Mouse (Mus musculus): Measurements from ENCODE around the gene Eif4a2. TPM values are rescaled to one million over a fixed set of nuclear protein-coding genes. Genes with fewer than 3 reads are reported as not detected.

Gene Eif4a2
- total and polyA plus RNA-seq, 2 experiments from 2014 or later: 260 to 490 TPM

- Histone ChIP-seq H3K27ac (no peak overlapping the region), H3K4me1 (ENCODE audit: insufficient read depth, low read length) (peaks cover 6% of the 10 kb centered on the region; the same call in 1 of the 2 replicates), H3K36me3 (ENCODE audit: insufficient read depth, low read length) (peaks cover 41% of the 10 kb centered on the region), H3K4me3 (ENCODE audit: low read length) (no peak overlapping the region), H3K9me3 (ENCODE audit: low read length) (no peaks in the 10 kb centered on the region), H3K27me3 (ENCODE audit: insufficient read depth, low read length) (no peaks in the 10 kb centered on the region), H3K9ac (replicated peaks; ENCODE audit: low read length) (no peak overlapping the region), H3K4me2 (ENCODE audit: low read depth, low read length) (no peak overlapping the region)
- no peak for TF ChIP-seq CTCF (IDR thresholded peaks at IDR 0.05; ENCODE audit: low read depth)
- ATAC-seq (no peak), DNase-seq (ENCODE audit: low spot score) (no peak)
Observed at GRCm38 (mm10) chr16:23113903-23114302, 6.7 kb downstream of the Eif4a2 start.

DNA sequence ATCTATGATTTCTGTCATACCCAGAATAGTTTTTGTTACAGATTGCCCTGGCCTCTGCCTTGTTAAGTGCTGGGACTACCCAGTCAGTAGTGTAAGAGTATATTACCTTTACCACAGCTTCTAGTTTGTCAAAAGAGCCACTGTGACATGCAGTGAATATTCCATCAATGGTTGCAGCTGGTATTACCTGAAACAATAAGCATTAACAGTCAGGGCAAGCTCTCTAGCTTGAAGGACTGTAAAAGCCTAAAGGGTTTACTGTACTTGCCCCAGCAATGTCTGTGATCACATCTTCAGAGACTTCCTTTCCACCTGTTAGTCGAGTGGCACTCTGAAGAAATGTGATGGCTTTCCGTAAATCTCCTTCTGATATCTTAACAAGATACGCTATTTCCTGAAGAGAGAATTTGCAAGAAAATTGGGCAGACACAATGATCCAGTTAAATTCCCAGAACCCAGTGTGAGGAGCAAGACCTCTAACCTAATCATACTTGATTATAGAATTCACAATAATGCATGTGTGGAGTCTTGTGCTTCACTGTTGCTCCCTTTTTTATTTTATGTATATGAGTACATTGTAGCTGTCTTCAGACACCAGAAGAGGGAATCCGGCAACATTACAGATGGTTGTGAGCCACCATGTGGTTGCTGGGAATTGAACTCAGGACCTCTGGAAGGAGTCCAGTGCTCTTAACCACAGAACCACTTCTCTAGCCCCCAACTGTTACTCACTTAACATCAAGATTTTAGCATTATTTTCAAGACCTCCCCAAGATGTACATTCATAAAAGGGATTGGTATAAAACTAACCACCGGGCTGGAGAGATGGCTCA lies 7.3 kb downstream of the Eif4a2 start:
- Histone ChIP-seq H3K27me3 (ENCODE audit: insufficient read depth, low read length) (no peaks in the 10 kb centered on the region), H3K27ac (no peak overlapping the region), H3K9me3 (ENCODE audit: low read length) (no peaks in the 10 kb centered on the region), H3K4me1 (ENCODE audit: insufficient read depth, low read length) (peaks cover under 1% of the 10 kb centered on the region; the same call in 1 of the 2 replicates), H3K4me2 (ENCODE audit: low read depth, low read length) (no peak overlapping the region), H3K4me3 (ENCODE audit: low read length) (no peak overlapping the region), H3K36me3 (ENCODE audit: insufficient read depth, low read length) (peaks cover 41% of the 10 kb centered on the region), H3K9ac (replicated peaks; ENCODE audit: low read length) (no peak overlapping the region)
- DNase-seq (ENCODE audit: low spot score): no peak
- WGBS: 65% methylated on average over 5 of the region's 5 CpGs
- TF ChIP-seq CTCF (IDR thresholded peaks at IDR 0.05; ENCODE audit: low read depth): no peak
- ATAC-seq: no peak

GRCm38 (mm10) chr16:23115486-23115885 lies 8.2 kb downstream of the Eif4a2 start:
- ATAC-seq: no peak
- Histone ChIP-seq H3K27ac (no peak overlapping the region), H3K9ac (replicated peaks; ENCODE audit: low read length) (no peak overlapping the region), H3K9me3 (ENCODE audit: low read length) (no peaks in the 10 kb centered on the region), H3K4me2 (ENCODE audit: low read depth, low read length) (no peak overlapping the region), H3K27me3 (ENCODE audit: insufficient read depth, low read length) (no peaks in the 10 kb centered on the region), H3K4me1 (ENCODE audit: insufficient read depth, low read length) (no peaks in the 10 kb centered on the region), H3K36me3 (ENCODE audit: insufficient read depth, low read length) (peaks cover 43% of the 10 kb centered on the region), H3K4me3 (ENCODE audit: low read length) (no peak overlapping the region)
- WGBS: 78% methylated on average over 3 of the region's 3 CpGs
- TF ChIP-seq CTCF (IDR thresholded peaks at IDR 0.05; ENCODE audit: low read depth): no peak
- DNase-seq (ENCODE audit: low spot score): no peak

DNA sequence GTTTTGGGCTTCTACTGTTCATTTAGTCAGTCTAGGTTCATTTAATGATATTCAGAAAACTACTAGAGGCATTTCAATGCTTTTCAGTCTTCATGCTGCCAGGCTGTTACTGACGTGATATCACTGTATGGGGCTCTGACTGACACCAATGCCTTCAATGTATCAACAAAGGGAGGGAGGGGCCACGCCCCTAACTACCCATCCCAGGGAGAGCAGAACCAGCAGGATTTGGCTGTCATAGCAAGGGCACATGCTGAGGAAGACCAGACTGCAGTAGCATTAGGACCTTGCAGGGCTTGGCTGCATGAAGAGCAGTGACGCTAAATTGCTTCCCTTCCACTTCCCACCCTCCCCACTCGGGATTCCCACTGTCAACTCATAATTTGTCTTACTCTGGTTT lies 9.9 kb downstream of the Eif4a2 start:
- H3K36me3 ChIP-seq (ENCODE audit: insufficient read depth, low read length): peaks cover 34% of the 10 kb centered on the region
- H3K4me3 ChIP-seq (ENCODE audit: low read length): no peak overlapping the region
- no peaks in the 10 kb centered on the region for H3K27me3 ChIP-seq (ENCODE audit: insufficient read depth, low read length)
- no peak overlapping the region for H3K4me2 ChIP-seq (ENCODE audit: low read depth, low read length)
- H3K9ac ChIP-seq (replicated peaks; ENCODE audit: low read length): no peak overlapping the region
- DNase-seq (ENCODE audit: low spot score): no peak
- no peak overlapping the region for H3K27ac ChIP-seq
- 50% methylated on average over 4 of the region's 4 CpGs for WGBS
- no peaks in the 10 kb centered on the region for H3K4me1 ChIP-seq (ENCODE audit: insufficient read depth, low read length)
- TF ChIP-seq CTCF (IDR thresholded peaks at IDR 0.05; ENCODE audit: low read depth): no peak
- no peaks in the 10 kb centered on the region for H3K9me3 ChIP-seq (ENCODE audit: low read length)
- ATAC-seq: no peak

DNA sequence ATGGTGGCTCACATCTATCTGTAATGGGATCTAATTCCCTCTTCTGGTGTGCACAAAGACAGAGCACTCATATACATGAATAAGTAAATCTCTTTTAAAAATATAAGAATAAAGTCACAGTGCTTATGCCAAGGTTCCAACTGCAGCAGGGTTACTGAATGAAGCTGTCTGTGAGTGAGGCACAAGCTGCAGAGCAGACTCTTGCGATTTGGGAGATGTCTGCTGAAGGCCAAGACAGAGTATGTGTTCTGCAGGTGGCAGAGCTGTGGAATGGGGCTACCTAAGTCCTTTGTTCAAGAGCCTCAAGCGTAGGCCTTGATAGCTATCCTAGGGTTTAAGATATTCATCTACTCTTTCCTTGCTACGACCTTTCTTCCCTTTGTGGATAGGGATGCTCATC lies 15.2 kb downstream of the Eif4a2 start:
- no peak overlapping the region for H3K27ac ChIP-seq
- no peaks in the 10 kb centered on the region for H3K27me3 ChIP-seq (ENCODE audit: insufficient read depth, low read length)
- H3K4me2 ChIP-seq (ENCODE audit: low read depth, low read length): no peak overlapping the region
- no peaks in the 10 kb centered on the region for H3K9me3 ChIP-seq (ENCODE audit: low read length)
- H3K4me1 ChIP-seq (ENCODE audit: insufficient read depth, low read length): no peaks in the 10 kb centered on the region
- H3K9ac ChIP-seq (replicated peaks; ENCODE audit: low read length): no peak overlapping the region
- peaks cover 9% of the 10 kb centered on the region; the same call in 1 of the 2 replicates for H3K36me3 ChIP-seq (ENCODE audit: insufficient read depth, low read length)
- no peak overlapping the region for H3K4me3 ChIP-seq (ENCODE audit: low read length)
- no peak for TF ChIP-seq CTCF (IDR thresholded peaks at IDR 0.05; ENCODE audit: low read depth)
- WGBS: 93% methylated on average over 3 of the region's 3 CpGs
- ATAC-seq (no peak), DNase-seq (ENCODE audit: low spot score) (no peak)

GRCm38 (mm10) chr16:23123104-23123503 lies 15.9 kb downstream of the Eif4a2 start:
- H3K36me3 ChIP-seq (ENCODE audit: insufficient read depth, low read length): peaks cover 5% of the 10 kb centered on the region; the same call in 1 of the 2 replicates
- H3K27me3 ChIP-seq (ENCODE audit: insufficient read depth, low read length): no peaks in the 10 kb centered on the region
- WGBS: 94% methylated on average over 4 of the region's 4 CpGs
- no peaks in the 10 kb centered on the region for H3K4me1 ChIP-seq (ENCODE audit: insufficient read depth, low read length)
- H3K27ac ChIP-seq: no peak overlapping the region
- DNase-seq (ENCODE audit: low spot score) (no peak), ATAC-seq (no peak)
- no peak overlapping the region for H3K4me3 ChIP-seq (ENCODE audit: low read length)
- TF ChIP-seq CTCF (IDR thresholded peaks at IDR 0.05; ENCODE audit: low read depth): no peak
- H3K4me2 ChIP-seq (ENCODE audit: low read depth, low read length): no peak overlapping the region
- no peak overlapping the region for H3K9ac ChIP-seq (replicated peaks; ENCODE audit: low read length)
- no peaks in the 10 kb centered on the region for H3K9me3 ChIP-seq (ENCODE audit: low read length)

DNA sequence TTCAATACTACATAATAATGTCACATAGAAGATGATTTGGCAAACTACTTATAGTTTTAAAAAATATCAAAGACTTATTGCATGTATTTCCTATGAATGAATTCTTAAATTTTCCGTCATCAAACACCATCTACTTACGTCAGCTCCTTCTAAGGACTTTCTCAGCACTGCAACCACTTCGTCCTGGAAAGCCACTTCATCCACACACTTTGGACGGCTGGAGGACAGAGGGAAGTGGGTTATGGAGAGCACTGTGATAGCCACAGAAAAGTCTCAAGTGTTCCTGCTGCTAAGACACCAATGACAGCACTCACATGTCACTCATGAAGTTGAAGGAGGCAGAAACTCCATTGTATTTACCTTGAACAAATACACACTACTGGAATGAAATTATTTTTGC lies 17.2 kb downstream of the Eif4a2 start:
- Histone ChIP-seq H3K27ac (no peak overlapping the region), H3K4me1 (ENCODE audit: insufficient read depth, low read length) (peaks cover 5% of the 10 kb centered on the region; the same call in 1 of the 2 replicates), H3K36me3 (ENCODE audit: insufficient read depth, low read length) (peaks cover 5% of the 10 kb centered on the region; the same call in 1 of the 2 replicates), H3K4me3 (ENCODE audit: low read length) (no peak overlapping the region), H3K9me3 (ENCODE audit: low read length) (no peaks in the 10 kb centered on the region), H3K9ac (replicated peaks; ENCODE audit: low read length) (no peak overlapping the region), H3K27me3 (ENCODE audit: insufficient read depth, low read length) (no peaks in the 10 kb centered on the region), H3K4me2 (ENCODE audit: low read depth, low read length) (no peak overlapping the region)
- TF ChIP-seq CTCF (IDR thresholded peaks at IDR 0.05; ENCODE audit: low read depth): no peak
- WGBS: 91% methylated on average over 4 of the region's 4 CpGs
- DNase-seq (ENCODE audit: low spot score): no peak
- no peak for ATAC-seq
